Mouse (Mus musculus) splenic B cell, adult 2 months (primary cell): ENCODE measurements around the gene Gm30302.

Experiments used
- DNase-seq: peaks from one replicate; pipeline ENCODE4 v3.0.0-alpha.2; 2011; ENCODE audit warnings: low read depth, low spot score
- H3K27me3 ChIP-seq: 2 replicates; pipeline ENCODE4 v1.6.1; 2012; ENCODE audit warnings: mild to moderate bottlenecking, low read length, moderate library complexity, mixed read lengths; ENCODE audit not compliant: control insufficient read depth, poor library complexity, insufficient read depth, severe bottlenecking
- H3K36me3 ChIP-seq: 2 replicates; pipeline ENCODE4 v1.6.1; 2012; ENCODE audit warnings: mild to moderate bottlenecking, low read length, moderate library complexity, mixed read lengths; ENCODE audit not compliant: control insufficient read depth, poor library complexity, insufficient read depth, severe bottlenecking

The Gm30302 gene

GRCm38 (mm10) chr13:49766269-49766668 is 32.5 kb downstream of the Gm30302 start:
- H3K36me3 ChIP-seq, result no peaks in the 10 kb centered on the region
- no peaks in the 10 kb centered on the region for H3K27me3 ChIP-seq
- no peak for DNase-seq

GRCm38 (mm10) chr13:49765306-49765705 is 33.5 kb downstream of the Gm30302 start:
- Histone ChIP-seq H3K27me3 (no peaks in the 10 kb centered on the region), H3K36me3 (no peaks in the 10 kb centered on the region)
- DNase-seq, result no peak

- DNase-seq, result no peak
- H3K36me3 ChIP-seq, result no peaks in the 10 kb centered on the region
- H3K27me3 ChIP-seq, result no peaks in the 10 kb centered on the region
Measured at GRCm38 (mm10) chr13:49762208-49762607, 36.6 kb downstream of the Gm30302 start.

DNA sequence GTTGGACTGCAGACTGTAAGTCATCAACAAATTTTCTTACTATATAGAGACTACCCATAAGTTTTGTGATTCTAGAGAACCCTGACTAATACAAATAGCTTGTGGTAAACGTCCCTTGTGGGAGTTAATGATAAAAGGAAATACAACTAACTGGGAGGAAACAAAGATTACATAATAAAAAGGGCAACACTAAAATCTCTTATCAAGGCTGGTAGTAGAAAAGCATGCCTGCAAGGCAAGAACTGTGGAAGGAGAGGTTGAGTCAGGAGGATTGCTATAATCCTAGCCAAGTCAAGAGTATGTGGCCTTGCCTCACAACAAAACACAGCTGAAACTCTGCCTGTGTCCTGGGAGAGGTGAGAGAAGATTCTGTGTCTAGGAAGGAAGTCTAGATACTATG is 38.1 kb downstream of the Gm30302 start:
- no peaks in the 10 kb centered on the region for H3K27me3 ChIP-seq
- DNase-seq, result no peak

DNA sequence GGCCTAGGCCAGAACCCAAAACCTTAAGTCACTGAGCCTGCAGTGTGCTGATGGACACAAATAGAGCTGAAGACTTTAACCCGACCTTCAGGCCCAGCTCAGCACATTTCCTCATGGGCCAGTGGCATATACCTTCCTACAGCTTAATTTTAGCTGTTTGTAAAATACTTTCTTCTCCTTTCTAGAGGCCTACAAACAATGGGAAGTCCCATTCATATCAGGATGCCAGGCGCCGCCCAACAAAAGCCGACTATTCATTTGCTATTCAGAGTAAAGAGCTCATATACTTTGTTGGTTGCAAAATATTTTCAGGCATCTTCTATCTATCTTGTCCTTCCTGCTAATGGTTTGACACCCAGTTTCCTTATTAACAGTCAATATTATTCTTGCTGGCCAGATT is 40.8 kb downstream of the Gm30302 start:
- Histone ChIP-seq H3K27me3 (no peaks in the 10 kb centered on the region), H3K36me3 (no peaks in the 10 kb centered on the region)
- DNase-seq, result no peak

More for the DNA sequence above, 38.1 kb downstream of the Gm30302 start:
- H3K36me3 ChIP-seq, result no peaks in the 10 kb centered on the region

DNA sequence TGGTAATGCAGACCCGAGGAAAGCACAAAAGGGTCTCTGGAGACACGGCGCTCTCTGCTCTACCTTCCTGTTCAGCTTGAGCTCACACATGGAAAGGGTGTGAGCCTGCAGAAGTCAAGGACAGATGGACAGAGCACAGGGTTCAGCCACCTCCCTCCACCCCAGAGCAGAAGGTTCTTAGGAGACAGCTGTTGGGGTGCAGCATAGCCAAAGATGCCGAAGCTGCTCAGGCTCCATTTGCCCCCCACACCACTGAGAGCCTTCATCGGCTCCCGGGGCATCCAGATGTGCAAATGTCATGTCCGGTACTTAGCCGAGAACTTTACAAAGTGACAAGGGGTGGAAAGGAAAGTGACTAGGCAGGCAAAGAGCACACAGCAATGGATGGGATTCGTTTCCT is 42.2 kb downstream of the Gm30302 start:
- Histone ChIP-seq H3K27me3 (no peaks in the 10 kb centered on the region), H3K36me3 (no peaks in the 10 kb centered on the region)
- DNase-seq, result no peak

- no peaks in the 10 kb centered on the region for H3K27me3 ChIP-seq
- no peak for DNase-seq
- H3K36me3 ChIP-seq, result no peaks in the 10 kb centered on the region
Measured at GRCm38 (mm10) chr13:49741285-49742040, 57.3 kb downstream of the Gm30302 start.

DNA sequence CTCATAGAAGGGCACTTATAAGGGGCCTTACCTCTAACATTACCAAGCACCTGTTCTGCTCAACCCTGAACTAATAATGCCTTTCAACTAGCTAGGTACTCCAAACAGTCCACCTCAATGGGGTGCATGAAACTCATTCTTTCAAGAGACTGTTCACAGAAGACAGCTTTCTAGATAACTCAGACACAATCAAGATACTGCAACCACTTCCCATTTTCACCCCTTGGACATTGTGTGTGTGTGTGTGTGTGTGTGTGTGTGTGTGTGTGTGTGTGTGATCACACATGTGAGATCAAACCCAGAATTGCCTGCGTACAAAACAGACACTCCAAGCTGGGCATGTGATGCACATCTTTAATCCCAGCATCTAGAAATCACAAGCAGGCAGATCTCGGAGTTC is 60.8 kb downstream of the Gm30302 start:
- no peaks in the 10 kb centered on the region for H3K27me3 ChIP-seq
- DNase-seq, result no peak

DNA sequence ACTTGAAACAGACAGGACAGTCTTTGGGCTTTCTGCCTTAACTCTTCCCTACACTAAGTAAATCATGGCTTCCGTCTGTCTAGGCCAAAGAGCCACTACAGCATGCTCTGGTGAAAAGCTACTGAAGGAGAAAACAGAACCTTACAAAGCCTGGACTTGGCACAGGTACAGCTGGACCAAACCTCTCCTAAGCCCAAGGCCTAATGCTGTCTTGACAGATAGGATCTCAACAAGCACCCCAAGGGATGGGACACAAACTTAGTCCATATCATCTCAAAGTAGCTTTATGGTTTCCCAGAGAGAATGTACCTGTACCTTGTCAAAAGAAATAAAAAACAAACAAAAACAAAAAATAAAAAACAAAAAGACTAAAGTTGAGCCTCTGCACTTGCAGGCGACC is 62.4 kb downstream of the Gm30302 start:
- no peak for DNase-seq
- Histone ChIP-seq H3K36me3 (0 out of 2 replicates have a peak, but pooled peaks cover 3% of the 10 kb centered on the region), H3K27me3 (no peaks in the 10 kb centered on the region)

More for the DNA sequence above, 60.8 kb downstream of the Gm30302 start:
- 0 out of 2 replicates have a peak, but pooled peaks cover 3% of the 10 kb centered on the region for H3K36me3 ChIP-seq
